Mouse (Mus musculus) 416B (cell line): ENCODE measurements at regions not wholly inside any gene's neighbourhood (a gene's known extent, or its start where the extent isn't known, plus 50 kb on each side); places are given as distances from the start of the nearest gene placed in this dataset.
A peak's percentile ranks its signal among the peaks of the same experiment; 100 is the strongest.

Experiments used
- DNase-seq: peaks from one replicate; pipeline ENCODE4 v3.0.0; 2011; ENCODE audit warnings: low read depth

- DNase-seq = no peak
Measured at GRCm38 (mm10) chr10:26434586-26434985, 58.8 kb upstream of the L3mbtl3 start.

GRCm38 (mm10) chr10:26440720-26441119 lies 64.9 kb upstream of the L3mbtl3 start:
- DNase-seq = no peak

GRCm38 (mm10) chr10:26484311-26484710 lies 108.5 kb upstream of the L3mbtl3 start:
- no peak for DNase-seq

DNA sequence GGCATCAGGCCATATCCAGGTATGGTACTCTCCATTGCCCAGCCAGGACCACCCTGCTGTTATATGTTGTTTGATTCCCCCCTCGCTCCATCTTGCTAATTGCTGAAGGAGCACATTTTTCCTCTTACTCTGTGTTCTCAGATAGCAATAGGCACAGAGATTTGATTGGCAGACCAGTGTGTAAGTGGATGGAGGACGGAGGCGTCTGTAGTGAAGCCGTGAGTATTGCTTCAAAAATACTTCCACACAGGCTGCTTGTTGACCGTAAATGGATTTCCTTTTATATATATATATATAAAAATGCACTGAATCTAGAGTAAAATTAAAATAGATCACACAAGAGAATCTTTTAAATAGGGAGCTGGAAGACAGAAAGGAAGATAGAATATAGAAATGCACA lies 115.6 kb upstream of the L3mbtl3 start:
- no peak for DNase-seq

- DNase-seq = no peak
Measured at GRCm38 (mm10) chr10:26492146-26492545, 116.4 kb upstream of the L3mbtl3 start.

GRCm38 (mm10) chr10:26492856-26493484 lies 117.2 kb upstream of the L3mbtl3 start:
- no peak for DNase-seq

DNA sequence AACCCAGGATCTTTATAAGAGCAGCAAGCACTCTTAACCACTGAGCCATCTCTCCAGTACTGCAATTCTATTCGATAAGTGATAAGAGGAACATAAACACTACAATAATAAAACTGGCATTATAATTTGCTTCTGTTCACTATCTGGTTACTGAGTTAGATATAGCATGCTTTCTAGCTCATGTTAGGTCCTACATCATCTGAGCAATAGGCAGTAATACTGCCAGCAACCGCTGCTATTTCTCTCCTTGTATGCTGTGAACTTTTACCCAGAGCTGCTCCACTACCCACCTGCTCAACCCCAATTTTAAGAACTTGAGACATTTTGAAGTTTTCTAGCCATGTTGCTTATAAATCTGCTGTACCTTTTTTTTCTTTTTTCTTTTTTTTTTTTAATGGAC lies 118.0 kb upstream of the L3mbtl3 start:
- no peak for DNase-seq

GRCm38 (mm10) chr10:26494380-26494781 lies 118.6 kb upstream of the L3mbtl3 start:
- peak; percentile 85 for DNase-seq

- no peak for DNase-seq
Measured at GRCm38 (mm10) chr10:26500265-26500935, 124.6 kb upstream of the L3mbtl3 start.

DNA sequence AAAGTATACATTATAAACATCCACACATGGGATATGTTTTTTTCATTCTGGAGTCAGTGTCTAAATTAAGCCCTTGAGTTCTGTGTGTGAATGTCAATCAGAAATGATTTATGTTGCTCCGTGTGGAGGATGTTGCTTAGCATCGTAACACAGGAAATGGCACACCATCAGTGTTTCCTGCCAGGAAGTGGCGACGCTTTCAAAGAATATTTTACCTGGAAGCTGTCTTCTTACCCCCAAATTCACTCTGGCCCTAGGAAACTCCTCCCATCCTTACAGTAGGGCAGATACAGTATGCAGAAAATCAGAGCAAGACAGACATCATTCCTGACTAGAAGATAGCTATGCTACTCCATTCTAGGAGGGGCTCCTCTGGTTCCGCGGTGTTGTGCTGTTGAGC lies 145.1 kb upstream of the L3mbtl3 start:
- peak; percentile 8 for DNase-seq

GRCm38 (mm10) chr10:26525848-26526546 lies 150.2 kb upstream of the L3mbtl3 start:
- no peak for DNase-seq

- DNase-seq = peak; percentile 35
Measured at GRCm38 (mm10) chr10:26540189-26540588, 164.4 kb upstream of the L3mbtl3 start.

- DNase-seq = peak; percentile 13
Measured at GRCm38 (mm10) chr10:26544061-26544460, 168.3 kb upstream of the L3mbtl3 start.

DNA sequence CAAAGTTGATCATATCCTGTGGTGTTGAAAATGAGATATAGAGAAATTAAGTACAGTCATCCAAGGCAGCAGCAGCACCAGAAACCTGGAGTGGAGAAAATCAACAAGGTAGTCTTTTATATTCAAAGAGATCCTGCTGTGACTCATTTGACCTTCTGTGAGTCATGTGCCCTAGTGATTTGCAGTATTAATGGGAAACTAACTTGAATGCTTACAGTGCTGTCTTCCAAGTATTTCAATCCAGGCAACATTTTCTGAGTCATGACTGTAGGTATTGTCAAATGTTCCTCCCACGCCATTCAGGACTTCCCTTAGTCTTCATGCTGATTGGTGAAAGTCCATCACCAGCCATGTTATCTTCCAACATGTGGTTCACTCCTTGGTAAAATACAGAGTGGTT lies 169.0 kb upstream of the L3mbtl3 start:
- peak; percentile 36 for DNase-seq

- DNase-seq = no peak
Measured at GRCm38 (mm10) chr10:26556246-26556645, 180.5 kb upstream of the L3mbtl3 start.

- peak; percentile 40 for DNase-seq
Measured at GRCm38 (mm10) chr10:26558118-26558517, 182.3 kb upstream of the L3mbtl3 start.

GRCm38 (mm10) chr10:26559323-26559722 lies 183.6 kb upstream of the L3mbtl3 start:
- DNase-seq = peak; percentile 67

- DNase-seq = no peak
Measured at GRCm38 (mm10) chr10:26560456-26560855, 184.7 kb upstream of the L3mbtl3 start.

GRCm38 (mm10) chr10:26564462-26564861 lies 188.7 kb upstream of the L3mbtl3 start:
- DNase-seq = peak; percentile 66

DNA sequence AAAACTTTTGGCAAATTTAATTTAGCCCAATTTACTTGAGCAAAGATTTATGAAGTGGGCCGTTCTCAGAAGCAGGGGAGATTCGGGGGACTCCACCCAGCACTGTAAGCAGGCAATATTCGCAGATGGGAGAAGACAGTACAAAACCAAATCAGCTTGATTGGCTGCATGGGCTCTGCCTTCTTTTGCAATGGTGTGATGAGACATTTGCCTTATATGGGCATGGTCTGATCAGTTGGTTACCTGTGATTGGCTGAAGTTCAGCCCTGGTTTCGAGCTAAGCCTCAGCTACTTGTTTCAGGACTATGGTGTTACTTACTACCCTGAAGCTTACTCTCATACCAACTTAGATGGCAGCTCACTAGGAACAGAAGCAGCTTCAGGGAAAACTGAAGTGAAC lies 185.6 kb upstream of the Arhgap18 start:
- peak; percentile 28 for DNase-seq

DNA sequence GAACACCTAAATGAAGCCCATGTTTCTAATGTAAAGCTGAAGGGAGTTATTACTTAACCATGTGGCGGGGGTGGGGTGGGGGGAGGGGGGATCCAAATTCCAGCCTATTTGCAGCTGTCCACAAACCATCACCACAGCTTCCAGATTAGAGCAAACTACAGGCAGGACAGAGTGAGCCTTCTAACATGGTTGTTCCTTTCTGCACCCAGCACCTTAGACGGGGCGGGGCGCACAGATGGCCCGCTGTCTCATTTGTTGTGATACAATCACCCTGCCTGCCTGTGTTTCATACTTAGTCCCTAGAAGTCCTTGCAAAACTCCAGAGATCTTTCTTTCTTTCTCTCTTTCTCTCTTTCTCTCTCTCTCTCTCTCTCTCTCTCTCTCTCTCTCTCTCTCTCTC lies 182.8 kb upstream of the Arhgap18 start:
- DNase-seq = no peak

GRCm38 (mm10) chr10:26571377-26571776 lies 181.8 kb upstream of the Arhgap18 start:
- no peak for DNase-seq

- no peak for DNase-seq
Measured at GRCm38 (mm10) chr10:26576153-26576552, 177.1 kb upstream of the Arhgap18 start.
